Mouse (Mus musculus): ENCODE data around the gene 4930558K02Rik. TPM values are rescaled to one million over a fixed set of nuclear protein-coding genes. Genes with fewer than 3 reads are reported as not detected.

The 4930558K02Rik gene
- polyA plus RNA-seq, 1 experiment from 2014 or later = not detected

- peak within 1 kb of the TSS; percentile 60 for H3K27ac ChIP-seq
- H3K9me3 ChIP-seq (replicated peaks) = no peaks in the 10 kb centered on the region
- H3K4me2 ChIP-seq = peak within 1 kb of the TSS; percentile 62
- H3K36me3 ChIP-seq (ENCODE audit: poor library complexity, severe bottlenecking) = peaks cover 5% of the 10 kb centered on the region; the same call in 1 of the 2 replicates
- no peaks in the 10 kb centered on the region for H3K27me3 ChIP-seq
- H3K4me1 ChIP-seq = peaks cover 15% of the 10 kb centered on the region
- ATAC-seq = peak; percentile 99
- peak within 1 kb of the TSS; percentile 77 for H3K9ac ChIP-seq
- peak within 1 kb of the TSS; percentile 62 for H3K4me3 ChIP-seq
- 4% methylated on average over 35 of the region's 38 CpGs for WGBS
These were observed 10.6 kb downstream of the 4930558K02Rik start, which contains the start of gene Pigc for GRCm38 (mm10) chr1:161968589-161969407. TSS of gene Pigc (plus strand) at chr1:161969186.

DNA sequence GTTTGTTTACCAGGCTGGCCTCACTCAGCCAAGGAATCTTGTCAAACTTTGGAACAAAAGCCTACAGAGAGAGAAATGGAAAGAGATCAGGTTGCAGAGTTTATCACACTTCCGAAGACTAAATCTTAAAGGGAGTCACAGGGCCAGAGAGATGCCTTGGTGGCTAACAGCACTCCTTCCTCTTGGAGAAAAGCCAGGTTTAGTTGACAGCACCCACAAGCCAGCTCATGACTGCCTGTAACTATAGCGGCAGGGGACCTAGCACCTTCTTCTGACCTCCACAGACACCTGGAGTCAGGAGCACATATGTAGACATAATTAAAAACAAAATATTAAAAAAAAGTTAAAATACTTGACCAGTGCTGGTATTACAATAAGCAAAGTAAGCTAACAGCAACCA, 11.5 kb downstream of the 4930558K02Rik start:
- no peak overlapping the region for H3K27ac ChIP-seq
- peaks cover 15% of the 10 kb centered on the region for H3K4me1 ChIP-seq
- peaks cover 5% of the 10 kb centered on the region; the same call in 1 of the 2 replicates for H3K36me3 ChIP-seq (ENCODE audit: poor library complexity, severe bottlenecking)
- no peaks in the 10 kb centered on the region for H3K9me3 ChIP-seq (replicated peaks)
- no peaks in the 10 kb centered on the region for H3K27me3 ChIP-seq
- no peak overlapping the region for H3K4me2 ChIP-seq
- 92% methylated on average over 2 of the region's 2 CpGs for WGBS
- H3K4me3 ChIP-seq = no peak overlapping the region
- ATAC-seq = no peak
- no peak overlapping the region for H3K9ac ChIP-seq

DNA sequence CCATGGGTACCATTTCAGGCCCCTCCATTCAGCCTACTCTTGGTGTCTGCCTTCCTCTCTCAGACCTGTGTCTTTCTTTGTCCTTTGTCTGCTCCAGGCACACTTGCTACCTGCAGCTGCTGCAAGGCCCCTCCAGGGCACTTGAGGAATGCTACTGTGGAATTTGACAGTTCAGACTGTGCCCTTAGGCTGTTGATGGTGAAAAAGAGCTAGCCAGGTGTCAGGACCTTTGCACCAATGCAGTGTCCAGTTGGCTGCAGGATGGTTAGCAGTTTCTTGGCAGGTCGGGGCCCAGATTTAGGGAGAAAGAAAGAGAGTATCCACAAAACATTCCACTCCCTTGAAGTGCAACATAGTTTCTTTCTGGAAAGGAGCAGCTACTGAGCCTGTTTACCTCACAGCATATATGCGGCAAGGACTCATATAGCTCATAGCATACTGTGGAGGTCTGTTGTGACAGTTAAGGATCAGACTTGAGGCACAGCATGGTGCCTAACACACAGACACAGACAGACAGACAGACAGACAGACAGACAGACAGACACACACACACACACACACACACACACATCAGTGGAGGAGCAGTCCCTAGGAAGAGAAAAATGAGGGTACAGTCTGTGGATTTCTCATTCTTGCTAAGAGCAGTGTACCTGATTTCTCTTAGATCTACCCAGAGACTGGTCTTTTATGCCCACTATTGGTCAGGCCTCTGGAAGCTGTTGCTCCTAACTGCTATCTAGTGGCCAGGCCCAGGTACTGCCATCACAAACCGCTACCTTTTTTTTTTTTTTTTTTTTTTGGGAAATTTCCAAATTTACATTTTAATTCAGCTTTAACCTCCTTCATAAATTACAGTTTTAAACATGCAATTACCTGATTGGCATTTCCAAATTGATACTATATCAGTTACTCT, 16.7 kb downstream of the 4930558K02Rik start:
- Histone ChIP-seq H3K27ac (no peak overlapping the region), H3K4me1 (no peaks in the 10 kb centered on the region), H3K9me3 (replicated peaks) (no peaks in the 10 kb centered on the region), H3K4me3 (no peak overlapping the region), H3K4me2 (no peak overlapping the region), H3K36me3 (ENCODE audit: poor library complexity, severe bottlenecking) (no peaks in the 10 kb centered on the region), H3K27me3 (no peaks in the 10 kb centered on the region), H3K9ac (no peak overlapping the region)
- 47% methylated on average over 3 of the region's 3 CpGs for WGBS
- ATAC-seq = peak; percentile 69; the same call in 1 of the 2 replicates

DNA sequence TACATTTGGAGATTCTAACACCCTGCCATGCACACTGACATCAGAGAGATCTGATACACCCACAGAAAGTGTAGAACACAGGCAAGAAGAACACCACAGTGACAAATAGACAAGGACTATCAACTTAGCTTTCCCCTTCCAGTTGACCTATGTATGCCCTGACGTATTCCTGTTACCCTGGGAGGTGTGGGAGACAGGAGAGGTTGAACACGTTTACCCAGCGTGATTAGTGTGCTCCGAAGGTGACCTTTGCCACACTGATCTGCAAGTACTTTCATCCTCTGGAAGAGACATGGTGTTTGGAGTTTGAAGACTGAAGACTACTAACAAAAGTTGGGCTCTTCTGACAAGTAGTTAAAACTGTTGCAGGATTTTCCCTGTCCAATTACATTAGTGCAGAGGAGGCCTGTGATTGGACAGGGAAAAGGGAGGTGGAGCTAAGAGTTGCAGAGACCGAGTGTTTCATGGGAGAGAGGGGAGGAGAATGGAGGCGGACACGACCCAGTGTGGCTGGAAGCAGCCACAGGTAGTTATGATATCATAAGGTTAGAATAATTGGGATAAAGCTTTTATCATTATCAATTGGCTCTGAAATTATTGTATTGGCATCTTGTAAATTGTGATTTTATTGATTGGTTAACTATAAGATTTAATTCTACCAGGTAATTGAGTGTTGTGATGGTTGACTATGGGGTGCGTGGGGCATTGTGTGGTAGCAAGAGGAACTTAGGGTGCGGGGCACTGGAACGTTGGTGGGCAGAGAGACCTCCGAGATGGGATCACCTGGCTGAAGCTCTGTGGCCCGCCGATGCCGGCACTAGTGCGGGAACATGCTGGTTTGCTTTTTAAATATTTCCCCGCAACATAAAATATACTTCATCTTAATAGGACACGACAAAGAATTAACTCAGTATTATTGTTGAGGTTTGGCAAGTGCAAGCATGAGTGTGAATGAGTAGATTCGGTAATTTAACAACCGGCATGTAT, 21.2 kb downstream of the 4930558K02Rik start:
- 84% methylated on average over 19 of the region's 19 CpGs for WGBS

DNA sequence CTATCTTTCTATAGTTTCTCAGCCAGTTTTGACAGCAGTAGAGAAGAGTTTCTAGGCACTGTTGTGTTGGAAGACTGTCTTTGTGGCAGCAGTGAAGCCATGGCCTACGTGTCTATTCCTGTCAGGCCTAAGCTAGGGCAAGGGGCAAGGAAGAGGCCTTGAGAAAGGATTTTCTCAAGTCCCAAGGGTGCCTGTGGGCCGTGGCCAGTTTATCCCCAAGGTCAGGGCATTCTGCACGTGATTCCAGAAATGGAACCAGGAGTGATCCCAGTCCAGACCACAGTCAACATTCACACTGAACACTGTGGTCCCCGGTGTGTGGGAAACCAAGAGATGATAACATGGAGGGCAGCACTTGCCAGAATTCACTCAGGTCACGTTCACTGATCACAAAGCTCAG, 23.6 kb downstream of the 4930558K02Rik start:
- 78% methylated on average over 5 of the region's 5 CpGs for WGBS
- Histone ChIP-seq H3K27me3 (no peaks in the 10 kb centered on the region), H3K36me3 (ENCODE audit: poor library complexity, severe bottlenecking) (no peaks in the 10 kb centered on the region), H3K9ac (no peak overlapping the region), H3K4me1 (no peaks in the 10 kb centered on the region), H3K27ac (no peak overlapping the region), H3K4me3 (no peak overlapping the region), H3K9me3 (replicated peaks) (no peaks in the 10 kb centered on the region), H3K4me2 (no peak overlapping the region)
- ATAC-seq = no peak

More for the DNA sequence above, 21.2 kb downstream of the 4930558K02Rik start:
- Histone ChIP-seq H3K27me3 (no peaks in the 10 kb centered on the region), H3K36me3 (ENCODE audit: poor library complexity, severe bottlenecking) (no peaks in the 10 kb centered on the region), H3K27ac (no peak overlapping the region), H3K9me3 (replicated peaks) (no peaks in the 10 kb centered on the region), H3K9ac (no peak overlapping the region), H3K4me3 (no peak overlapping the region), H3K4me2 (no peak overlapping the region), H3K4me1 (no peaks in the 10 kb centered on the region)
- ATAC-seq = no peak

DNA sequence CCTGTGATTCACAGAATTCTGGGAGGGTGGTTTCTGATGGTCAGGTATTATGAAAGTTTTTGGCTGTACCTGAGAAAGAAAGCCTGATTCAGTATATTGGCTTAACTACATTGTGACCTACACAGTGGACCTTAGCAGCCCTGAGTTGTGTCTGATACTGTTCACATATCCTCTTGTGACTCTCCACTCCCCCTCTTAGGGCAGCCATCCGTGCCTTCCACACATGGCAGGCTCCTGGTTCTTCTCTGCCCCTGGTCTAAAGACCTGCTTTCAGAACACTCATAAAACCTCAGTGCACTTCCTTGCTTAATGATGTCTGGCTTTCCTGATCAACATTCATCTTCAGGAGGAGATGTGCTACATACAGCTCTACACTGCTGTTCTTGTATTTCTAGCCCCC, 26.8 kb downstream of the 4930558K02Rik start:
- Histone ChIP-seq H3K27ac (no peak overlapping the region), H3K4me3 (no peak overlapping the region), H3K4me2 (no peak overlapping the region), H3K4me1 (no peaks in the 10 kb centered on the region), H3K9me3 (replicated peaks) (no peaks in the 10 kb centered on the region), H3K36me3 (ENCODE audit: poor library complexity, severe bottlenecking) (no peaks in the 10 kb centered on the region), H3K9ac (no peak overlapping the region), H3K27me3 (no peaks in the 10 kb centered on the region)
- ATAC-seq = no peak
- WGBS = 62% methylated on average over 1 of the region's 1 CpGs

- no peak overlapping the region for H3K4me2 ChIP-seq
- no peaks in the 10 kb centered on the region for H3K36me3 ChIP-seq (ENCODE audit: poor library complexity, severe bottlenecking)
- no peaks in the 10 kb centered on the region for H3K4me1 ChIP-seq
- no peaks in the 10 kb centered on the region for H3K27me3 ChIP-seq
- 78% methylated on average over 5 of the region's 5 CpGs for WGBS
- no peaks in the 10 kb centered on the region for H3K9me3 ChIP-seq (replicated peaks)
- no peak overlapping the region for H3K27ac ChIP-seq
- no peak overlapping the region for H3K4me3 ChIP-seq
- ATAC-seq = no peak
- no peak overlapping the region for H3K9ac ChIP-seq
These were observed 28.2 kb downstream of the 4930558K02Rik start for GRCm38 (mm10) chr1:161951009-161951779.

- H3K27me3 ChIP-seq = no peaks in the 10 kb centered on the region
- H3K36me3 ChIP-seq (ENCODE audit: poor library complexity, severe bottlenecking) = no peaks in the 10 kb centered on the region
- ATAC-seq = no peak
- H3K9me3 ChIP-seq (replicated peaks) = no peaks in the 10 kb centered on the region
- H3K4me3 ChIP-seq = no peak overlapping the region
- H3K27ac ChIP-seq = no peak overlapping the region
- H3K4me1 ChIP-seq = no peaks in the 10 kb centered on the region
- H3K4me2 ChIP-seq = no peak overlapping the region
- H3K9ac ChIP-seq = no peak overlapping the region
- 76% methylated on average over 2 of the region's 2 CpGs for WGBS
These were observed 37.4 kb downstream of the 4930558K02Rik start for GRCm38 (mm10) chr1:161942082-161942481.

DNA sequence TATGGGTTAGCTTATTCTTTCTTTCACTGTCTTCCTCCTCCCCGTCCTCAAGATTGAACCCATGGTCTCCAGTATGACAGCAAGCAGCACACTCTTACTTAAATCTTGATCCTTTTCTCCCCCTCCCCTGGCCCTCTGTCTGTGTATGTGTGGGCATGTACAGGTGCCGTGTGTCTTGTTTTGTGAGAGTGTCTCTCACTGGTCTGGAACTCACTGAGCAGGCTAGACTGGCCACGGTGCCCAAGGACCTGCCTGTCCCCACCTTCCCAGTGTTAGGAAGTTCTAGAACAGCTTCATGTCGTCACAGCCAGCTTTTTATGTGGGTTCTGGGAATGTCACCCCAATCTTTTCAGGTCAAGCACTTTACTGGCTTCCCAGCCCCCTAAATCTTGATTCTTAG, 47.1 kb downstream of the 4930558K02Rik start:
- H3K4me3 ChIP-seq = no peak overlapping the region
- H3K4me1 ChIP-seq = no peaks in the 10 kb centered on the region
- no peak overlapping the region for H3K9ac ChIP-seq
- no peak for ATAC-seq
- 86% methylated on average over 4 of the region's 4 CpGs for WGBS
- H3K36me3 ChIP-seq (ENCODE audit: poor library complexity, severe bottlenecking) = no peaks in the 10 kb centered on the region
- H3K27me3 ChIP-seq = no peaks in the 10 kb centered on the region; the same call in 1 of the 2 replicates
- no peak overlapping the region for H3K27ac ChIP-seq
- no peak overlapping the region for H3K4me2 ChIP-seq
- no peaks in the 10 kb centered on the region for H3K9me3 ChIP-seq (replicated peaks)

DNA sequence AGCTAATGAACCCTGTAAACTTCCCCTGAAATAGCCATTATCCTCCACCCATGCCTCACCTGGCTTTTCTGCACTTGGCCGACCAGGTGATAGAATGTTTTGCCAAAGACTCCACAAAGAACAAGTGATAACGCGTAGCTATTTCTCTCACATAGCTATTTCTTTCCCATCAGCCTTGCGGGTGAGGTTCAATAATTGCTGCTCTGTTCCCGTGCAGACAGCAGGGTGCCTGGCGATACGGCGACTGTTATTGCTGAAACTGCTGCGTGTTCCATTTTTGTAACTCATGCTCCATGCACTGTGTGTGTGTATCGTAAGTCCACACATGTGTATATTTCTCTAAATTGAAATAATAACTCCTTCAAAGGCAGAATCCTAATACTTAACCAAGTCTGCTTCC, 47.6 kb downstream of the 4930558K02Rik start:
- H3K4me1 ChIP-seq = no peaks in the 10 kb centered on the region
- no peak overlapping the region for H3K4me3 ChIP-seq
- no peaks in the 10 kb centered on the region; the same call in 1 of the 2 replicates for H3K27me3 ChIP-seq
- 81% methylated on average over 10 of the region's 10 CpGs for WGBS
- H3K9me3 ChIP-seq (replicated peaks) = no peaks in the 10 kb centered on the region
- no peaks in the 10 kb centered on the region for H3K36me3 ChIP-seq (ENCODE audit: poor library complexity, severe bottlenecking)
- no peak overlapping the region for H3K4me2 ChIP-seq
- H3K27ac ChIP-seq = no peak overlapping the region
- H3K9ac ChIP-seq = no peak overlapping the region
- ATAC-seq = no peak

GRCm38 (mm10) chr1:161931313-161931712, 48.1 kb downstream of the 4930558K02Rik start:
- H3K4me3 ChIP-seq = no peak overlapping the region
- no peak overlapping the region for H3K9ac ChIP-seq

More at GRCm38 (mm10) chr1:161931313-161931712, 48.1 kb downstream of the 4930558K02Rik start:
- ATAC-seq = no peak
- no peaks in the 10 kb centered on the region for H3K4me1 ChIP-seq
- H3K36me3 ChIP-seq (ENCODE audit: poor library complexity, severe bottlenecking) = no peaks in the 10 kb centered on the region
- no peaks in the 10 kb centered on the region; the same call in 1 of the 2 replicates for H3K27me3 ChIP-seq
- 75% methylated on average over 4 of the region's 4 CpGs for WGBS
- no peak overlapping the region for H3K4me2 ChIP-seq
- no peaks in the 10 kb centered on the region for H3K9me3 ChIP-seq (replicated peaks)
- no peak overlapping the region for H3K27ac ChIP-seq
